Mouse (Mus musculus) kidney, embryonic 15.5 days (tissue): ENCODE data around the gene Gm20503. TPM values are rescaled to one million over a fixed set of nuclear protein-coding genes. Genes with fewer than 3 reads are reported as not detected.

Source experiments
- ATAC-seq: fragments of 200-750 bp; cut with Nextera tagmentation; replicated peaks from 2 replicates; pipeline ENCODE4 v1.8.0; 2017; ENCODE audit warnings: moderate TSS enrichment; ENCODE audit not compliant: low FRiP score
- H3K27ac ChIP-seq: fragments of 300-500 bp; sonication (generic); 2 replicates; pipeline ENCODE4 v1.5.1; 2015; ENCODE audit warnings: mild to moderate bottlenecking, inconsistent platforms
- H3K27me3 ChIP-seq: fragments of 300-500 bp; sonication (generic); 2 replicates; pipeline ENCODE4 v1.6.1; 2015; ENCODE audit warnings: inconsistent platforms
- H3K36me3 ChIP-seq: fragments of 300-500 bp; sonication (generic); 2 replicates; pipeline ENCODE4 v1.6.1; 2015; ENCODE audit warnings: inconsistent platforms
- H3K4me1 ChIP-seq: fragments of 300-500 bp; sonication (generic); 2 replicates; pipeline ENCODE4 v1.6.1; 2015; ENCODE audit warnings: inconsistent platforms
- H3K4me2 ChIP-seq: fragments of 300-500 bp; sonication (generic); 2 replicates; pipeline ENCODE4 v1.6.1; 2015; ENCODE audit warnings: moderate library complexity, mild to moderate bottlenecking, inconsistent platforms
- H3K4me3 ChIP-seq: fragments of 300-500 bp; sonication (generic); replicated peaks from 2 replicates; pipeline ENCODE4 v1.5.1; 2015; ENCODE audit warnings: mild to moderate bottlenecking, inconsistent platforms
- H3K9ac ChIP-seq: fragments of 300-500 bp; sonication (generic); 2 replicates; pipeline ENCODE4 v1.6.1; 2015; ENCODE audit warnings: mild to moderate bottlenecking, inconsistent platforms
- H3K9me3 ChIP-seq: fragments of 300-500 bp; sonication (generic); replicated peaks from 2 replicates; pipeline ENCODE4 v1.6.1; 2016; ENCODE audit warnings: inconsistent platforms
- WGBS: fragments of 180-500 bp; shearing (Covaris S2); methylation state at CpG from one replicate; pipeline ENCODE4 v1.1.7; 2015; ENCODE audit warnings: mixed read lengths; 5-methylcytosine and 5-hydroxymethylcytosine counted together
- polyA plus RNA-seq: library from polyadenylated mRNA; unstranded; fragments of >200 nt; fragmentation: Nextera tagmentation; extraction: Ambion mirVana; gene quantifications from 2 replicates; pipeline ENCODE4 v1.2.1, GENCODE M21; 2015

Gene Gm20503
- polyA plus RNA-seq, 1 experiment from 2014 or later = 15.2 TPM

- ATAC-seq = no peak
- no peaks in the 10 kb centered on the region for H3K4me1 ChIP-seq
- no peaks in the 10 kb centered on the region for H3K9me3 ChIP-seq
- no peak overlapping the region for H3K4me2 ChIP-seq
- H3K27me3 ChIP-seq = no peaks in the 10 kb centered on the region
- no peak overlapping the region for H3K27ac ChIP-seq
- H3K9ac ChIP-seq = no peak overlapping the region
- WGBS = 96% methylated on average over 5 of the region's 5 CpGs
- no peak overlapping the region for H3K4me3 ChIP-seq
- H3K36me3 ChIP-seq = peaks cover 32% of the 10 kb centered on the region
Observed at GRCm38 (mm10) chr4:59043074-59043473, 40.1 kb downstream of the Gm20503 start.

GRCm38 (mm10) chr4:59043891-59044290 is 40.9 kb downstream of the Gm20503 start:
- ATAC-seq = no peak
- Histone ChIP-seq H3K27me3 (no peaks in the 10 kb centered on the region), H3K4me1 (no peaks in the 10 kb centered on the region)

GRCm38 (mm10) chr4:59047222-59047621 is 44.2 kb downstream of the Gm20503 start:
- Histone ChIP-seq H3K4me1 (no peaks in the 10 kb centered on the region), H3K27me3 (no peaks in the 10 kb centered on the region), H3K36me3 (0 out of 2 replicates have a peak, but pooled peaks cover 2% of the 10 kb centered on the region), H3K9me3 (no peaks in the 10 kb centered on the region; the same call in 1 of the 2 replicates), H3K27ac (no peak overlapping the region), H3K4me2 (no peak overlapping the region), H3K4me3 (no peak overlapping the region), H3K9ac (no peak overlapping the region)
- ATAC-seq = no peak
- WGBS = 38% methylated on average over 3 of the region's 3 CpGs

More at GRCm38 (mm10) chr4:59043891-59044290, 40.9 kb downstream of the Gm20503 start:
- no peak overlapping the region for H3K4me3 ChIP-seq
- H3K4me2 ChIP-seq = no peak overlapping the region
- H3K36me3 ChIP-seq = peaks cover 29% of the 10 kb centered on the region
- 92% methylated on average over 6 of the region's 6 CpGs for WGBS
- no peak overlapping the region for H3K27ac ChIP-seq
- H3K9me3 ChIP-seq = no peaks in the 10 kb centered on the region; the same call in 1 of the 2 replicates
- H3K9ac ChIP-seq = no peak overlapping the region

GRCm38 (mm10) chr4:59051081-59051480 is 48.1 kb downstream of the Gm20503 start:
- no peaks in the 10 kb centered on the region for H3K27me3 ChIP-seq
- H3K27ac ChIP-seq = no peak overlapping the region
- no peaks in the 10 kb centered on the region for H3K4me1 ChIP-seq
- no peak overlapping the region for H3K9ac ChIP-seq
- no peaks in the 10 kb centered on the region; the same call in 1 of the 2 replicates for H3K9me3 ChIP-seq
- no peak for ATAC-seq
- no peak overlapping the region for H3K4me3 ChIP-seq
- no peaks in the 10 kb centered on the region for H3K36me3 ChIP-seq
- WGBS = 93% methylated on average over 1 of the region's 1 CpGs
- no peak overlapping the region for H3K4me2 ChIP-seq

GRCm38 (mm10) chr4:59057929-59058328 is 54.9 kb downstream of the Gm20503 start:
- no peaks in the 10 kb centered on the region for H3K9me3 ChIP-seq
- no peak overlapping the region for H3K9ac ChIP-seq
- H3K27me3 ChIP-seq = no peaks in the 10 kb centered on the region
- H3K27ac ChIP-seq = no peak overlapping the region
- WGBS = 81% methylated on average over 3 of the region's 3 CpGs
- H3K36me3 ChIP-seq = no peaks in the 10 kb centered on the region
- H3K4me2 ChIP-seq = no peak overlapping the region
- no peaks in the 10 kb centered on the region for H3K4me1 ChIP-seq
- ATAC-seq = no peak
- no peak overlapping the region for H3K4me3 ChIP-seq

GRCm38 (mm10) chr4:59062526-59062925 is 59.5 kb downstream of the Gm20503 start:
- Histone ChIP-seq H3K9ac (no peak overlapping the region), H3K4me1 (no peaks in the 10 kb centered on the region), H3K27me3 (no peaks in the 10 kb centered on the region), H3K36me3 (no peaks in the 10 kb centered on the region), H3K9me3 (no peaks in the 10 kb centered on the region), H3K4me3 (no peak overlapping the region), H3K27ac (no peak overlapping the region), H3K4me2 (no peak overlapping the region)
- WGBS = 71% methylated on average over 12 of the region's 12 CpGs
- no peak for ATAC-seq

- Histone ChIP-seq H3K36me3 (no peaks in the 10 kb centered on the region), H3K4me3 (no peak overlapping the region), H3K4me1 (no peaks in the 10 kb centered on the region), H3K4me2 (no peak overlapping the region), H3K27me3 (no peaks in the 10 kb centered on the region), H3K9ac (no peak overlapping the region), H3K9me3 (no peaks in the 10 kb centered on the region), H3K27ac (no peak overlapping the region)
- WGBS = 70% methylated on average over 3 of the region's 3 CpGs
- ATAC-seq = no peak
Observed at GRCm38 (mm10) chr4:59069276-59069675, 66.3 kb downstream of the Gm20503 start.

- WGBS = 81% methylated on average over 2 of the region's 2 CpGs
- H3K4me3 ChIP-seq = no peak overlapping the region
- H3K4me2 ChIP-seq = no peak overlapping the region
- ATAC-seq = no peak
- H3K36me3 ChIP-seq = no peaks in the 10 kb centered on the region
- no peaks in the 10 kb centered on the region for H3K4me1 ChIP-seq
- H3K27me3 ChIP-seq = no peaks in the 10 kb centered on the region
- no peak overlapping the region for H3K27ac ChIP-seq
- no peak overlapping the region for H3K9ac ChIP-seq
- H3K9me3 ChIP-seq = no peaks in the 10 kb centered on the region
Observed at GRCm38 (mm10) chr4:59083430-59083829, 80.4 kb downstream of the Gm20503 start.

- 67% methylated on average over 1 of the region's 1 CpGs for WGBS
- H3K4me2 ChIP-seq = no peak overlapping the region
- H3K4me1 ChIP-seq = no peaks in the 10 kb centered on the region
- H3K9me3 ChIP-seq = no peaks in the 10 kb centered on the region
- H3K9ac ChIP-seq = no peak overlapping the region
- no peak for ATAC-seq
- H3K4me3 ChIP-seq = no peak overlapping the region
- H3K27ac ChIP-seq = no peak overlapping the region
- no peaks in the 10 kb centered on the region for H3K27me3 ChIP-seq
- no peaks in the 10 kb centered on the region for H3K36me3 ChIP-seq
Observed at GRCm38 (mm10) chr4:59089391-59089790, 86.4 kb downstream of the Gm20503 start.

Other genes with a start within 250 kb of the Gm20503 start
- gene Olfr267, start 215.5 kb upstream of the Gm20503 start, polyA plus RNA-seq = not detected in 2 replicates
- 27.8 and 31.0 TPM in 2 replicates for gene Ecpas, start 90.5 kb upstream of the Gm20503 start, polyA plus RNA-seq
- 0.74 and 0.84 TPM in 2 replicates for gene Zkscan16, start 59.6 kb upstream of the Gm20503 start, polyA plus RNA-seq
- 22.2 and 24.6 TPM in 2 replicates for gene Ptgr1, start 16.1 kb upstream of the Gm20503 start, polyA plus RNA-seq
- 10.2 and 10.9 TPM in 2 replicates for gene Dnajc25, start 8.1 kb upstream of the Gm20503 start, polyA plus RNA-seq
- 101 and 105 TPM in 2 replicates for gene Gng10, start 31.9 kb downstream of the Gm20503 start, polyA plus RNA-seq
- not detected in 2 replicates for gene AI481877, start 135.8 kb downstream of the Gm20503 start, polyA plus RNA-seq
- 7.6 and 8.0 TPM in 2 replicates for gene Ugcg, start 186.0 kb downstream of the Gm20503 start, polyA plus RNA-seq